Mouse (Mus musculus): ENCODE measurements at regions not wholly inside any gene's neighbourhood (a gene's known extent, or its start where the extent isn't known, plus 50 kb on each side); places are given as distances from the start of the nearest gene placed in this dataset.

GRCm38 (mm10) chr9:5728843-5729242 lies 383.6 kb downstream of the Casp12 start:
- TF ChIP-seq POLR2A (IDR thresholded peaks at IDR 0.05; ENCODE audit: low read depth, low read length) (no peak), CTCF (IDR thresholded peaks at IDR 0.05; ENCODE audit: extremely low read depth, insufficient read length, insufficient replicate concordance, low read depth, low read length) (no peak)
